Mouse (Mus musculus) cortical plate, adult 2 months (tissue): ENCODE measurements around the gene Fgf8. TPM values are rescaled to one million over a fixed set of nuclear protein-coding genes. Genes with fewer than 3 reads are reported as not detected.

Experiments
- H3K27ac ChIP-seq: fragments of 200-500 bp; 2 replicates; pipeline ENCODE4 v1.5.1; 2012; ENCODE audit warnings: low read length, control low read depth, inconsistent platforms; ENCODE audit not compliant: insufficient read depth
- H3K4me1 ChIP-seq: fragments of 200-500 bp; 2 replicates; pipeline ENCODE4 v1.6.1; 2011; ENCODE audit warnings: low read length; ENCODE audit not compliant: control insufficient read depth, insufficient read depth
- H3K4me3 ChIP-seq: fragments of 200-500 bp; 2 replicates; pipeline ENCODE4 v1.5.1; 2011; ENCODE audit warnings: mild to moderate bottlenecking, low read length, control low read depth; ENCODE audit not compliant: insufficient read depth
- CTCF ChIP-seq: fragments of 200-500 bp; IDR thresholded peaks from 2 replicates; pipeline ENCODE4 v1.5.1; 2011; ENCODE audit warnings: mild to moderate bottlenecking, control low read depth, low read length; ENCODE audit not compliant: insufficient read depth; ENCODE audit errors: extremely low read depth
- POLR2A ChIP-seq: fragments of 200-500 bp; IDR thresholded peaks from 2 replicates; pipeline ENCODE4 v1.6.1; 2011; ENCODE audit warnings: mild to moderate bottlenecking, low read length, control low read depth; ENCODE audit not compliant: insufficient read depth; ENCODE audit errors: extremely low read depth
- polyA plus RNA-seq: library from polyadenylated mRNA; depleted of rRNA; stranded (reverse); fragments of >200 nt; gene quantifications from 2 replicates; pipeline ENCODE4 v1.2.3, GENCODE M21; 2012; rRNA removed

Gene Fgf8
- polyA plus RNA-seq, 1 experiment, result not detected

DNA sequence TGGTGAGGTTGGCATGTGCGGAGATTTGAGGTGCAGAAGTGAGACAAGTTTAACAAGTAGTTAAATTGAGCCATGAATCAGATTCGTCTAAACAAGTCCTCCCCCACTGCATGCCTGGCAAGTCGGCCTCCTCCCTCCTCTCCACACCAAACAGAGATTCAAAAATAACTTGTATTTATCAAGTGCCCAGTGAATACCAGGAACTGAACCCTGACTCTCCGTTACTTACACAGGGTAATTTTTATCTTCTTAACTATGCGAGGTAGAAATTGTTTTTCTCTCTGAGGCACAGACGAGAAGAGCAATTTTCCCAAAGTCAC, 46.5 kb downstream of the Fgf8 start:
- Histone ChIP-seq H3K27ac (no peak overlapping the region), H3K4me3 (no peak overlapping the region), H3K4me1 (no peaks in the 10 kb centered on the region)
- no peak for TF ChIP-seq CTCF
- no peak for TF ChIP-seq POLR2A

DNA sequence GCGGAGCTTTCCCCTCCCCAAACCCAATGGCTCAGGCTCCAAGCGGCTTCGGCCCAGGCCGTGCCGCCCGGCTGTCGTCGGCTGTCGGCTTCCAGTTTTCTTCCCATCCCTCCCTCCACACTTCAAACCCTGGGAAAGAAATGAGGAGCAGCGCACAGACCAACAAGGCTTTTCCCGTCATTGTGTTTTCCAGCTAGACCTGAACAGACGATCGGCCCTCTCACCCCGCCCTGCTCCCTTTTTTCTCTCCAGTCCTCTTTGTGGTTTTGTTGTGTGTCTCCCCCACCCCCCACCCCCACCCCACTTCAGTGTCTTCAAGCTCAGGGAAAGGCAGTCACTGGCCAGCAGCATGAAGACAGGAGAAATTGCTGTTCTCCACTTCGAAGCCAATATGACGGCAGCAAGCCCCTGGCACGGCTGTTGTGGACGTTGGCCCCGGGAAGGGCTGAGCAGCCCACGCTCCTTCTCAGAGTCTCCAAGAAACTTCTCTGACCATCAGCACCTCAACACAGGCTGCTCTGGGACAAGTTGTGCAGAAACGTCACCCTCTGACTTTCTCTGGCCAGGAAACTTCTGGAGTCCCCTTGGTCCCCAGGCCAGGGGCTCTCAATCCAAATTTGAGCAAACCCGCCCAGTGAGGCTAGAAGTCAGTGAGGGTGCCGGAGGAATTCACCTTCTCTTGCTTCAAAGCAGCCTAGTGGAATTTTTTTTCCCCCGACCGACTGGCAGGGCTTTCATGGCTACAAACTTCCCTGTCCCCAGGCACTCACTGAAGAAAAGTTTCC, 47.0 kb downstream of the Fgf8 start:
- H3K27ac ChIP-seq, result no peak overlapping the region
- H3K4me1 ChIP-seq, result no peaks in the 10 kb centered on the region
- TF ChIP-seq CTCF, result no peak
- TF ChIP-seq POLR2A, result no peak
- no peak overlapping the region for H3K4me3 ChIP-seq

DNA sequence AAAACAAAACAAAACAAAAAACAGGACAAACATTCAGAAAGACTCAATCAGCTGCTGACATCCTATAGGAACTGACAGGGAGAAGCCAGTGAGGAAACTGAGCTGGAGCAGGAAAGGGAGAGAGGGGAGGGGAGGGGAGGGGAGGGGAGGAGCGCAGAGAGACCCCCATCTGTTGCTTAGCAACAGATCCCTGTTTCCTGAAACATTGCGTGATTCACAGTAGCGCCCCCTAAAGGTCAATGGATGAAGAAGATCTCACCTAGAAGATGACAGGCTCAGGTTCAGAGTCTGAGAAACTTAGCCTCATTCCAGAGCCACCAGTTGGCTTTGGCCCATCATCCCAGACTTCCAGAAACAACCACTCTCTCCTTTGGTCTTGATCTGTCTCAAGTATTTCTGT, 48.7 kb downstream of the Fgf8 start:
- H3K27ac ChIP-seq, result no peak overlapping the region
- no peak for TF ChIP-seq POLR2A
- no peak for TF ChIP-seq CTCF
- H3K4me3 ChIP-seq, result no peak overlapping the region
- no peaks in the 10 kb centered on the region for H3K4me1 ChIP-seq

DNA sequence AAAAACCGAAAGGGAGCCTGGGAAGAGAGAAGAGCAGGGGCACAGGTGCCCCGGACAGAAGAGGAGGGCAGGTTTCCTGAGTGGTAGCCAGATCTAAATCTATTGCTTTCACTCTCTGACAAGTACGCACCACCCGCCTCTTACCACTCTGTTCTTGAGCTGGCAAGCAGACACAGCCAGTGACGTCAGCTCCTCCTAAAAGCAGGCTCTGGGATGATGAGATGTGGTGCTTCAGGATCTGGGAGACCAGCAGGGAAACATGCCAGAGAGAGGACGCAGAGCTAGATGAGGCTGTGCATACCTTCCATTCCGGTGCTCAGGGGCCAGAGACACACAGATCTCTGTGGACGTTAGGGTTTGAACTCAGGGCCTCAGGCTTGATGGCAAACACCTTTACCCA, 50.5 kb downstream of the Fgf8 start:
- Histone ChIP-seq H3K4me1 (no peaks in the 10 kb centered on the region), H3K27ac (no peak overlapping the region), H3K4me3 (no peak overlapping the region)
- TF ChIP-seq CTCF, result no peak
- no peak for TF ChIP-seq POLR2A

DNA sequence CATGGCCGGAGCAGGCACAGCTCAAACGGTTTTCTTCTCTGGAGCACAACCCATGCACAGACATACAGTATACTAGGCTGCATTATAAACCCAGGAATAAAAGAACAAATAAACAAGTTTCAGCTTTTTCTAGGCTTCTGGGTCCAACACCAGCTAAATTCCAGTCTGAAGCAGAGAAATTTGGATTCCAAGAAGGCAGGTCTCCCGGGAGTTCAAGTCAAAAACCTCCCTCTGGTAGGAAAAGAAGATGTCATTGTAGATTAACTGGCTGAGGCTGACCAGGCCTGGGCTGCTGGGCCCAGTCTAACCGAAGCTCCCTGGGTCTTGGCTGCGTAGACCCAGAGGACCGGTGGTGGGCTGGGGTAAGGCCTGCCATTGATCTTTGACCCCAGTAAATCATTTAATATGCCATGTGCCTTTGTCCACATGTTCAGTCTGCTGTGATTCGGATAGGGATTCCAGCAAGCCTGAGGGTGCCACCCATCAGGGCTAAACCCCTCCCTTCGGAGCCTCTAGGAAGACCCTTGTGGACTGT, 51.6 kb downstream of the Fgf8 start:
- H3K4me1 ChIP-seq, result no peaks in the 10 kb centered on the region
- TF ChIP-seq POLR2A (no peak), CTCF (no peak)
- no peak overlapping the region for H3K27ac ChIP-seq
- H3K4me3 ChIP-seq, result no peak overlapping the region

DNA sequence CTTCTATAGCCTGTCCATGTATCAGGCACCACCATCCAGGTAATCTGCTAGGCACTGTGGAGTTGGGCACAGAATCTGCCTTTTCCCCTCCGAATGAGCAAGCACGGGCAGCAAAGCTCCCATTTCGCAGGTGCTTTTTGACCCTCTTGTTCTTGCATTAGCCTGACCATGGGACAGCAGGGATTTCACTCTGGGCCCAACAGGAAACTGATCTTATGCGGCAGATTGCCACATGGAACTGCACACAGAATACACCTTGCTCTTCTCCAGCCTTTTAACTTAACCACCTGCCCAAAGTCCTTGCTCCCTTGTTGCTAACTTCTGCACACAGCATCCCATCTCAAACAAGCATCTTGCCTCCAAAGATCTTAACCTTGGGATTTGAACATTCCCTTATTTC, 55.7 kb downstream of the Fgf8 start:
- Histone ChIP-seq H3K4me3 (no peak overlapping the region), H3K4me1 (no peaks in the 10 kb centered on the region), H3K27ac (no peak overlapping the region)
- TF ChIP-seq POLR2A (no peak), CTCF (no peak)

Other genes with a start within 250 kb of the Fgf8 start
- 10.8 and 11.4 TPM in 2 replicates for gene Poll, start 182.4 kb downstream of the Fgf8 start, polyA plus RNA-seq
- 54.5 and 56.5 TPM in 2 replicates for gene Gm17018, start 182.3 kb downstream of the Fgf8 start, polyA plus RNA-seq
- gene Fbxw4, start 82.6 kb downstream of the Fgf8 start, polyA plus RNA-seq, result 57.5 and 57.8 TPM in 2 replicates
- gene Npm3, start 6.7 kb upstream of the Fgf8 start, polyA plus RNA-seq, result 14.3 and 15.8 TPM in 2 replicates
- gene Mgea5, start 40.9 kb upstream of the Fgf8 start, polyA plus RNA-seq, result 134 and 137 TPM in 2 replicates
- gene Kcnip2, start 73.1 kb upstream of the Fgf8 start, polyA plus RNA-seq, result 156 and 181 TPM in 2 replicates